Mouse (Mus musculus) midbrain, embryonic 10.5 days (tissue): ENCODE results near the gene Cd28. TPM values are rescaled to one million over a fixed set of nuclear protein-coding genes. Genes with fewer than 3 reads are reported as not detected.

Experiments used
- DNase-seq: peaks from one replicate; pipeline ENCODE4 v3.0.0-alpha.2; 2017; ENCODE audit warnings: low spot score
- H3K27ac ChIP-seq: fragments of 300-500 bp; sonication (generic); replicated peaks from 2 replicates; pipeline ENCODE4 v1.5.1; 2016; ENCODE audit warnings: mild to moderate bottlenecking
- H3K27me3 ChIP-seq: fragments of 300-500 bp; sonication (generic); 2 replicates; pipeline ENCODE4 v1.6.1; 2016; ENCODE audit warnings: low read depth, mild to moderate bottlenecking; ENCODE audit not compliant: poor library complexity, severe bottlenecking
- H3K36me3 ChIP-seq: fragments of 300-500 bp; sonication (generic); 2 replicates; pipeline ENCODE4 v1.6.1; 2016; ENCODE audit warnings: mild to moderate bottlenecking, moderate library complexity
- H3K4me1 ChIP-seq: fragments of 300-500 bp; sonication (generic); 2 replicates; pipeline ENCODE4 v1.6.1; 2016
- H3K4me3 ChIP-seq: fragments of 300-500 bp; sonication (generic); 2 replicates; pipeline ENCODE4 v1.5.1; 2016; ENCODE audit warnings: mild to moderate bottlenecking, moderate library complexity
- H3K9me3 ChIP-seq: fragments of 300-500 bp; sonication (generic); replicated peaks from 2 replicates; pipeline ENCODE4 v1.6.1; 2016; ENCODE audit warnings: mild to moderate bottlenecking
- WGBS: fragments of 180-500 bp; shearing (Covaris S2); methylation state at CpG from one replicate; pipeline ENCODE4 v1.1.7; 2016; 5-methylcytosine and 5-hydroxymethylcytosine counted together
- polyA plus RNA-seq: library from polyadenylated mRNA; unstranded; fragments of >200 nt; fragmentation: Nextera tagmentation; extraction: Ambion mirVana; gene quantifications from 2 replicates; pipeline ENCODE4 v1.2.1, GENCODE M21; 2016

Cd28 gene
- polyA plus RNA-seq, 1 experiment from 2014 or later, result 0.20 TPM

- H3K4me1 ChIP-seq, result no peaks in the 10 kb centered on the region
- no peak overlapping the region for H3K4me3 ChIP-seq
- DNase-seq, result no peak
- H3K36me3 ChIP-seq, result no peaks in the 10 kb centered on the region
- H3K27me3 ChIP-seq, result no peaks in the 10 kb centered on the region
- H3K27ac ChIP-seq, result no peak overlapping the region
- no peaks in the 10 kb centered on the region for H3K9me3 ChIP-seq
- WGBS, result 89% methylated on average over 7 of the region's 7 CpGs
Measured at GRCm38 (mm10) chr1:60755391-60756243, 39.0 kb downstream of the Cd28 start.

DNA sequence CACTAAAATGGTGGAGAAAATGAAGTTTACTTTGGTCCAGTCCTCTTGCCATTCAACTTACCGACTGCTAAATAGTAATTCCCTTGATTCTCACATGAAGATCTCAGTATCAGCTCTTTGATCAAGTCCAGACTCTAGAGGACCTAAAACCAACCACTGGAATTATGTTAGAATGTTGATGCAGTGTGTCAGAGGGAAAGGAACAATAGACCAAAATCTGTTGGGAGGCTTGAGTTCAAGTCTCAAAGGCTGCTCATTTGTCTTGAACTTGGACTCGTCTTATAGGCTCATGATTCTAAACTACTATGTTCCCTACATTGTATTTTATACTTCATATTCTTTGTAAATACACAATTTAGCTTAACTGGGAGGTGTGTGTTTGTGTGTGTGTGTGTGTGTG lies 41.0 kb downstream of the Cd28 start:
- no peak for DNase-seq
- no peak overlapping the region for H3K4me3 ChIP-seq
- no peak overlapping the region for H3K27ac ChIP-seq
- WGBS, result 92% methylated on average over 2 of the region's 2 CpGs
- no peaks in the 10 kb centered on the region for H3K4me1 ChIP-seq
- no peaks in the 10 kb centered on the region for H3K36me3 ChIP-seq
- H3K9me3 ChIP-seq, result no peaks in the 10 kb centered on the region
- H3K27me3 ChIP-seq, result no peaks in the 10 kb centered on the region

DNA sequence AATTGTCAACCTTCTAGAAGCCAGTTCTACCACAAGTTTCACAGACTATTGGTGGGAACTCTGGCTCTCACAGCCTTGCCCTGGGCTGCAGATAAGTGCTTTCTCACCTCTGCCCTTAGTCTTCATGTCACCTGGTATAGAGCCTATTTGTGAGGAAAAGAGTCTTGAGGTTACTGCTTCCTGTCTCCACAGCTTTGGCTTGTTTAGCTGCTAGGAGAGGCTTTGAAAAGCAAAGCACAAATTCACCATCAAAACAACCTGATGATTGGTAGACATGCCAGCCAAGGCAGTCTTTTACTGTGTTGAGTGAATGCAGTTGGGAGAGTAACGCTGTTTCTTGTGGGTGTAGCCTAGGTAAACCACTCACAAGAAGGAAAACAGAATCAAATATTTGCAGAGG lies 41.6 kb downstream of the Cd28 start:
- Histone ChIP-seq H3K9me3 (no peaks in the 10 kb centered on the region), H3K4me3 (no peak overlapping the region), H3K27ac (no peak overlapping the region), H3K36me3 (no peaks in the 10 kb centered on the region), H3K27me3 (no peaks in the 10 kb centered on the region), H3K4me1 (no peaks in the 10 kb centered on the region)
- no peak for DNase-seq
- 79% methylated on average over 1 of the region's 1 CpGs for WGBS

DNA sequence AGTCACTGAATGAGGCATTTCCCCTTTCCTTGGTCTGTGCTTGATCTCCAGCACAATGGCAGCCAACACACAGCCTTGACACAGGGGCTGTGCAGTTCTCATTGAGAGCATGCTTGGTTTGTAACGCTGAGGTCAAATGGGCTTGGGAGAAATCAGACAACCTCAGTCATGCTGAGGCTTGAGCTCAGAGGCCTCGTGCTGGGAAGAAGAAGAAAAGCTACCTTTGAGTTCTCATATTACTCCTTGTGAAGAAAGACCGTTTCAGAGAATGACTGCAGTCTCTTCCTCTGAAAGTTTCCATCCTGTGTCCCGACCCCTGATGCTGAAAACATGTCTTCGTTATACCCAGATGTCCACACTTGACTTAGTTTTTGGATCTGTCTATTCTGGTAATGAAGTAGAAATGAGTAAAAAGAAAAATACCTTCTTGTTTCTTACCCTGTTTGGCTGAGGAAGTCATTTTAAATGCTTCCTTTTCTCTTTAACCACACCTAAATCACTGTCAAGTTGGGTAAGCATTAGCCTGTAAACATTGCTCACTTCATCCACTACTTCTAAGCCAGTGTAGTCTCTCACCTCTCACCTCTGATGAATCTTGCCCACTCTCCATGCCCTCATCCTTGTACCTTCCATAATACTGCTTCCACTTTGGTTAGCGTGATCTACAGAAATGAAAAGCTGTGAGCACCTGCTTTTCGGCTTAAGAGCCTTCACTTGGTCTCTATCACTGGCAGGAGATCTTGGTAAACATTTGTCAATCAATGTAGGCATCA lies 43.1 kb downstream of the Cd28 start:
- H3K36me3 ChIP-seq, result no peaks in the 10 kb centered on the region
- no peak overlapping the region for H3K27ac ChIP-seq
- no peaks in the 10 kb centered on the region for H3K27me3 ChIP-seq
- H3K9me3 ChIP-seq, result no peaks in the 10 kb centered on the region
- no peak overlapping the region for H3K4me3 ChIP-seq
- WGBS, result 72% methylated on average over 7 of the region's 7 CpGs
- no peaks in the 10 kb centered on the region for H3K4me1 ChIP-seq
- DNase-seq, result no peak

DNA sequence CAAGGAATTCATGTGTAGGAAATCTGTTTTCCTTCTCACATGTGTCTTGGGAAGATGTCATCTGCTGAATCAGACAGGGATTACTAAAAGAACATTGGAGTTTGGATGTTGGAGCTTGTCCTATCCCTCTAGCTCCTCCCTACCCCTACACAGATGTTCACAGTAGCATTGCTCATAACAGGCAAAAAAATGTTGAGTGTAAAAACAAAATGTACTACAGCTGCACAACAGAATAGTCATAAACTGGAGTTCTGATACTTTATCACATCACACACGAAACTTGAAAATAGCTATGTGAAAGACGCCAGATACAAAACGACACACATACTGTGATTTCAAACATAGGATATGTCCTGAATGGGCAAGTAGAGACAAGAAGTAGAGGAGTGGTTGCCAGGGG lies 43.9 kb downstream of the Cd28 start:
- no peaks in the 10 kb centered on the region for H3K9me3 ChIP-seq
- H3K4me1 ChIP-seq, result no peaks in the 10 kb centered on the region
- H3K4me3 ChIP-seq, result no peak overlapping the region
- WGBS, result 89% methylated on average over 3 of the region's 3 CpGs
- H3K27me3 ChIP-seq, result no peaks in the 10 kb centered on the region
- no peak overlapping the region for H3K27ac ChIP-seq
- DNase-seq, result no peak
- no peaks in the 10 kb centered on the region for H3K36me3 ChIP-seq

DNA sequence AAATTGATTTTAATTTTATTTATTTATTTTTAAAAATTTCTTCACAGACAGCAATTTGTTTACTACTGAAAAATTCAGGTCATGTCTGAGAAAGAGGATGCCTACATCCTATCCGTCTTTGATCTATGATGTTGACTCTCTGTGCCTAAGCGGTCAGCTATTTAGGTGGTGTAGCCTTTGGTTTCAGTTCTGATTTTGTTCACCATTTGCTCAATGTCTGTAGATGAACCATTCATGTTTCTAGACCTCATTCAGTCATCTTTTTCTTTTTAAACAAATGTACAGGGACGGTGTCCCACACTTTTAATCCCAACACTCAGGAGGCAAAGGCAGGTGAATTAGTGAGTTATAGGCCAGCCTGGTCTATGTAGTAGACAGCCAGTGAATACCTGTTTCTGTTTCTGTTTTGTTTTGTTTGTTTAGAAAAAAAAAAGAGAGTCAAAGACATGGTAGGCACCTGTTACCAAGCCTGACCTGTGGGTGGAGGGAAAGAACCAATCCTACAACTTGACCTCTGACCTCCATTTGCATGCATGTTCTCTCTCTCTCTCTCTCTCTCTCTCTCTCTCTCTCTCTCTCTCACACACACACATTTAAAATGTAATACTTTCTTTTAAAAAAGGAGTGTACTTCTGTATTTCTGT lies 45.0 kb downstream of the Cd28 start:
- no peaks in the 10 kb centered on the region for H3K9me3 ChIP-seq
- H3K27me3 ChIP-seq, result no peaks in the 10 kb centered on the region
- no peak overlapping the region for H3K27ac ChIP-seq
- H3K36me3 ChIP-seq, result no peaks in the 10 kb centered on the region
- no peaks in the 10 kb centered on the region for H3K4me1 ChIP-seq
- H3K4me3 ChIP-seq, result no peak overlapping the region
- WGBS, result 94% methylated on average over 3 of the region's 3 CpGs
- DNase-seq, result no peak

DNA sequence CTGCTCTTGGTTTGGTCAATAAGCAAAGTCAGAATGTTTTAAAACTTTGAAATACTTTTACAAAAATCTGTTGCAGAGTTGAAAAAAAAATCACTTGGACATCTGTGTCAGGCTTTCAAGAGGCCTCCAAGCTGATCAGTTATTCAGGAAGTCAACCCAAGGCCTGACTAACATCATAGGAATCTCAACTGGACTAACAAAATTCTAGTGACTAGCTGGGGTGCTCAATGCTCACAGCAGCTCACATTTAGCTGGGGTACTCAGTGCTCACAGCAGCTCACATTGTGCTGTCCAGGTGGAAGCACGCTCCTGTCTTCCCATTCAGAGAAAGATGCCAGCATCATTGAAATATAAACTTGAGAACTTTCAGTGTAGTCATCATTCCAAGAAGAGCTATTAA lies 45.9 kb downstream of the Cd28 start:
- no peaks in the 10 kb centered on the region for H3K4me1 ChIP-seq
- no peak for DNase-seq
- whole genome bisulfite sequencing, result 95% methylated on average over 1 of the region's 1 CpGs

GRCm38 (mm10) chr1:60762916-60763315 lies 46.3 kb downstream of the Cd28 start:
- Histone ChIP-seq H3K36me3 (no peaks in the 10 kb centered on the region), H3K27ac (no peak overlapping the region), H3K4me3 (no peak overlapping the region), H3K9me3 (no peaks in the 10 kb centered on the region), H3K4me1 (no peaks in the 10 kb centered on the region), H3K27me3 (no peaks in the 10 kb centered on the region)
- no peak for DNase-seq
- WGBS, result 90% methylated on average over 20 of the region's 20 CpGs

More for the DNA sequence above, 45.9 kb downstream of the Cd28 start:
- Histone ChIP-seq H3K27me3 (no peaks in the 10 kb centered on the region), H3K27ac (no peak overlapping the region), H3K36me3 (no peaks in the 10 kb centered on the region), H3K9me3 (no peaks in the 10 kb centered on the region), H3K4me3 (no peak overlapping the region)

DNA sequence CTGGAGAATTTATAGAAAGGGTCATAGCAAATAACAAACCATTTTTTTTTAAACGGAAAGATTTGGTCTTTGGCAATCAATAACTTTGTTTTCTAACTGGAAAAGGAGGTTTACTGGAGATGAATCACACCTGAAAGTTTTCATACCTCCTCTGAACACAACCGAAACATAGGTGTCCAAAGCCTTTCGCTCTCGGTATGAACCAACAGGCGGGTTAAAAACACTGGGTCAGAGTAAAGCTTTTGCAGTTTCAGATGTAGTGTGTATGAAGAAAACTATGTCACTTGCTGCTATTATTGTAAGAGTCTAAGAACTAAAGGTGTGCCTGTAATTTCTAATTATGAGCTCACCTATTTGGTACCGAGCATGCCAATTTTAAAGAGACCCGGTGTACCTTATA lies 55.2 kb downstream of the Cd28 start:
- Histone ChIP-seq H3K9me3 (no peaks in the 10 kb centered on the region), H3K4me3 (no peak overlapping the region), H3K27ac (no peak overlapping the region), H3K4me1 (no peaks in the 10 kb centered on the region), H3K27me3 (no peaks in the 10 kb centered on the region), H3K36me3 (no peaks in the 10 kb centered on the region)
- WGBS, result 96% methylated on average over 7 of the region's 7 CpGs
- no peak for DNase-seq

GRCm38 (mm10) chr1:60773231-60773630 lies 56.6 kb downstream of the Cd28 start:
- Histone ChIP-seq H3K4me1 (no peaks in the 10 kb centered on the region), H3K27me3 (no peaks in the 10 kb centered on the region), H3K4me3 (no peak overlapping the region), H3K27ac (no peak overlapping the region), H3K36me3 (no peaks in the 10 kb centered on the region), H3K9me3 (no peaks in the 10 kb centered on the region)
- DNase-seq, result no peak
- WGBS, result 90% methylated on average over 3 of the region's 3 CpGs

DNA sequence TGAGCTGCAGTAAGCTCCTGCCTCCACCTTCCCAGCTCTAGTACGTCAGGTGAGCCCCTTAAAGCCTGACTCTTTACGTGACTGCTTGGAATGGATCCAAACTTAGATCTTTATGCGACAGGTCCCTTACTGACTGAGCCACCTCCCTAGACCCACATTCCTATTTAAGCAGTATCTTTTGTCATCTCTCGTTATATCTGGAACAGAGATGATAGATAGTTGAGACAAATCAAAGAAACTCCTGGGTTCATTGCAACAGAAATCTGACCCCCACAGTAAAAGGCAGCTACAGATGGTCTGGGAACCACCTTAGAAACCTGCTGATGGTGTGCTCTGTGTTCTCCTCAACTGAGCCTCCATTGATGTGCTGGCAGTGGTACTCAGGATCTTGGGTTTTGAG lies 59.6 kb downstream of the Cd28 start:
- Histone ChIP-seq H3K27ac (no peak overlapping the region), H3K27me3 (no peaks in the 10 kb centered on the region), H3K9me3 (no peaks in the 10 kb centered on the region), H3K4me3 (no peak overlapping the region), H3K4me1 (no peaks in the 10 kb centered on the region), H3K36me3 (no peaks in the 10 kb centered on the region)
- 91% methylated on average over 4 of the region's 4 CpGs for WGBS
- DNase-seq, result no peak

- H3K27me3 ChIP-seq, result no peaks in the 10 kb centered on the region
- H3K27ac ChIP-seq, result no peak overlapping the region
- 81% methylated on average over 3 of the region's 3 CpGs for WGBS
- no peaks in the 10 kb centered on the region for H3K36me3 ChIP-seq
- no peak overlapping the region for H3K4me3 ChIP-seq
- H3K4me1 ChIP-seq, result no peaks in the 10 kb centered on the region
- no peaks in the 10 kb centered on the region for H3K9me3 ChIP-seq
- no peak for DNase-seq
Measured at GRCm38 (mm10) chr1:60776906-60777305, 60.3 kb downstream of the Cd28 start.
